Mouse (Mus musculus) testis, postnatal 10 days (tissue): ENCODE data around the gene Chmp3.

Source experiments
- DNase-seq: peaks from one replicate; pipeline ENCODE4 v3.0.0; 2021; ENCODE audit warnings: low spot score

Chmp3 gene

DNA sequence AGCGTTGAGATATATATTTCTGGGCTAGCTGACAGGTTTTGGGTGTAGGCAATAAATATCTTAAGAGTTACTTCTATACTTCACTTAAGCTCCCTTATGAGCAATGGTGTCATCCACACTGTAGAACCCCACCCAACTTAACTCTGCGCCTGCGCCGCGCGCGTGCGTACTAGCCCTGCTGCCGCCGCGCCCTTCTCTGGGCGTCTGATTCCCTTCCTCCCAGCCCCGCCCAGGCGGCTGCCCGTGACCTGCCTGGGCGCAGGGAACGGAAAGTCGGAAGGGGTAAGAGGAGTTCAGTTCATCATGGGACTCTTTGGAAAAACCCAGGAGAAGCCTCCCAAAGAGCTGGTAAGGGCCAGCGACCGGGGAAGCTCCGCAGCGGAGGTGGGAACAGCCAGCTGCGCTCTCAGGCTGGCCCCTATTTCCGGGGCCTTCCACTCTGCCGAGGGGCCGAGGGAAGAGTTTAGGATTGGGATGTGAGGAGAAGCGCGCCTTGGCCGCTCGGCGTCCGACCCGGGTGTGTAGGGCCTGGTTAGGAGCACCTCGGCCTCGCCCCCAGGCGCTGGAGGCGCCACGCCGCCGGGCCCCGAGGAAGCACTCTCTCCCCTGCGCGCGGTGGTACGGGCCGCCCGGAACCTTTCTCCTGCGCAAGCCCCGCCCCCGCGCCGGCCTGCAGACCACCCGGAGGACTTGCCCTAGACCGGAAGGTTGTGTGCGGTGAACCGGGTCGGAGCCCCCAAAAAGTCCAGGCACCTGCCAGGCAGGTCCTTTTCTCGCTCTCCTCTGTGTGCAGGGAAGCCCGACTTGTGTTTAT lies at the start of gene Chmp3:
Gene Chmp3 (plus strand): TSS at position 112 of the 814 bp plus-strand sequence.
- peak; percentile 98 for DNase-seq

DNA sequence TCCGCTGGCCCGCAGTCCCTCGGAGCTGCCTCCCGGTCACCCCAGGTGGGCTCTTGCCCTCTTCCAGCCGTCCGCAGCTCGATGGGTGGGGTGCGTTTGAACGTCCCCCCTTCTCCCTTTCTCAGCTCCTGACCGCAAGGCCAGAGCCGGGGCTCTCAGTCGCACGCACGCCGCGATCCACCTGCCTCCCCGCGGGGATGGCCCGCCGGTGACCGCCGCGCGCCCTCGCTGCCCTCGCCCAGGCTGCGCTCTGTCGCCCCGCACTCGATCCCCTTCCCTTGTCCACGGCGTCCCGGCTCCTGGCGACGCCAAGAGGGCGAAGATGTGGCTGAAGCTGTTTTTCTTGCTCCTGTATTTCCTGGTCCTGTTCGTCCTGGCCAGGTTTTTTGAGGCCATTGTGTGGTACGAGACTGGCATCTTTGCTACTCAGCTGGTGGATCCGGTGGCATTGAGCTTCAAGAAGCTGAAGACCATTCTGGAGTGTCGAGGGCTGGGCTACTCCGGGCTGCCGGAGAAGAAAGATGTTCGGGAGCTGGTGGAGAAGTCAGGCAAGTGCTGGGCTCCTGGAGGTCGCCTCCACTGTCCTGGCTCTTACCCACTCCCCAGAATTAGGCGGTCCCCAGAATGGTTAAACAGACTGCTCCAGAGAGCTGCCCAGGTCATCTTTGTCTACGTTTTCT lies 49.1 kb upstream of the Chmp3 start:
- DNase-seq, result peak; percentile 69

DNA sequence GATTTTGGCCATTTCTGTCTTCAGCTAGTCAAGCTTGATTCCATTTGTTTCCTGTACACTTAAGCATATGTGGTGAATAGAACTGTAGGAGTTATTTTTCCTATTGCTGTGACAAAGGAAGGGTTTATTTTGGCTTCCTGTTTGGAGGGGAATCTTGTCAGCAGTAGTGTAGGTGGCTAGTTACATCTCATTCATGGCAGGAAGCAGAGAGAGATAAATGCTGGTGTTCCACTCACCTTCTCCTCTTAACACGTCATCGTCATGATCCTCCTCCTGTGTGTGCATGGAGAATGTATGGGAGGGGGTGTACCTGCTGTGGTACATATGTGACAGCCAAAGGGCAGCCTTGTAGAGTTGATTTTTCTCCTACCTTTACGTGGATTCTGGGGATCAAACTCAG lies 43.0 kb upstream of the Chmp3 start:
- no peak for DNase-seq

DNA sequence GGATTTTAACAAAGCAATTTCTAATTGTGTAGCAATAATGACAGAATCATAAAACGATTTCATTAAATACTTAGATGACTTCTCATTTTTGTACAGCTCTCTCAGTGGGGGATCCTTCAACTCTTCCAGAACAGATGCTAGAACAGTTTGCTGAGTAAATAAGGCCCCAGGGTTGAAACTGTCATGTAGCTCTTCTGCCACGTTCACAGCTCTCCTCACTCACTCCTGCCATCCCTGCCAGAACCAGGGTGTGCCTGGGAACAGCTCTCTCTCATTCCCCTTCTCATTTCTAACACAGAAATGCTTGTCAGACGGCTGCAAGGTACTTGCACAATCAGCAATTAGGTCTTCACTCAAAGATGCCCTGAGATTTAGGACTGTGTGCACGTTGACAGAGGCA lies 40.6 kb upstream of the Chmp3 start:
- DNase-seq, result no peak

DNA sequence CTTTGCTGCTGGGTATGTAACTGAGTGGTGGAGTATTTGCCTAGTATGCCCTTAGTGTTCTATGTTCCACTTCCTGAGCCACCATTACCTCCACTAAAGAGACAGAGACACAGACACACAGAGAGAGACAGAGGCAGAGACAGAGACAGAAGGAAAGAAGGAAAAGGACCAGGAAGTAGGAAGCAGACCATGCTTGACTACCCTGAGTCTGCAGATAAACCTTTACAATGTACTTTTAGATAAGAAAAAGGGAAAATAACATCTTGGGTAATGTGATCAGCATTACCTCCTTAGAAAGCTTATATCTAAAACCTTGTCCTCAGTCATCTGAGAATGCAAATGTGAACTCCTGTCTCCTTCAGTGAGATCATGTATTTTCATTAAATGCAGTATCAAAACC lies 39.9 kb upstream of the Chmp3 start:
- DNase-seq, result no peak

DNA sequence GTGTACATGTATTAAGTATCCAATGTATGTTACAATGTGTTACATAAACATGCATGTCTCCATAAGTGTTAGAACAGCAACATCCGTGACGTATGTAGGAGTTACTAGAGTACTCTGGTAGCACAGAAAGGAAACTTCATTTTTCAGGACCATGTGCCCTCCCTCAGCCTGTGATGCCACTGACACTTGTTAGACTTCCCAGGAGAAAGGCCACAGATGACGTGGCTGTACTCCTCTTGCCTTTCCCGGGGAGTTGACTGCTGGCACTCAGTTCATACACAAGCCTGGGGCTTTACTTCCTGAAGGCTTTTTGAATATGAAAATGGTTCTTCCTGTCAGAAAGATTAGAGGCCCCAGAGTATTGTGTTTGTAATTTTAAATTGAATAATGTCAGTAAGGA lies 39.5 kb upstream of the Chmp3 start:
- DNase-seq, result no peak

DNA sequence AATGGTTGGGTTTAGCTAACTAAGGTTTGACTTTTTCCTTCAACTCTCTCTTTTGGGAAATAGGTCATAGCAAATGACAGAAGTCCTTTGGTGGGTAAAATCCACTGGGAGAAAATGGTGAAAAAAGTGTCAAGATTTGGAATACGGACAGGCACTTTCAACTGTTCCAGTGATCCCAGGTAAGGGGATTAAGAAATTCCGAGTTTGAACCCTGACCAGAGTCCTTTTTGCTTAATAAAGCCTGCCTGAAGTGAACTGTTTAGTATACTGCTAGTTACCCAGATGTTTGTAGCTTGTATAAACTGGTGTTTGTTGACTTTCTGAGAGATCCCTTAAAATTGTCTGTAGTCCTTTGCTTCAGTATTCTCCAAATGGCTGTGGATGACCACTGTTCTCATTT lies 37.9 kb upstream of the Chmp3 start:
- DNase-seq, result no peak

DNA sequence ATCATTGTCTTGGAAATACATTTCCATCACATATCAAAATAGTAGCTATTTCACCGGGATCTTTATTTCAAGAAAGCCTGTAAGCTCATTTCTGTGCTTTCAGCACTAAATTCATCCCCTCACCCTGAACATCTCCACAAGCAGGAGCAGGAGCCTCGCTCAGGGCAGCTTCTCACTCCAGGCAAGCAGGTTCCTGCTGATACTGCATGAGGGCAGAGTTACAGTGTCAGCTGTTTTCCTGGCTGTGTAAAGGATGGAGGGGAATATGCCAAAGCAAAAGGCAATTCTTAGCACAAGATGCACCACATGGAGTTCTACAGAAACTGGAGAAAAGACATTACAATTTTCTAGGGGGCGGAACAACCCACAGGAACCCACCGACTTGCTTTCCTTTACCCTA lies 24.1 kb upstream of the Chmp3 start:
- DNase-seq, result no peak

DNA sequence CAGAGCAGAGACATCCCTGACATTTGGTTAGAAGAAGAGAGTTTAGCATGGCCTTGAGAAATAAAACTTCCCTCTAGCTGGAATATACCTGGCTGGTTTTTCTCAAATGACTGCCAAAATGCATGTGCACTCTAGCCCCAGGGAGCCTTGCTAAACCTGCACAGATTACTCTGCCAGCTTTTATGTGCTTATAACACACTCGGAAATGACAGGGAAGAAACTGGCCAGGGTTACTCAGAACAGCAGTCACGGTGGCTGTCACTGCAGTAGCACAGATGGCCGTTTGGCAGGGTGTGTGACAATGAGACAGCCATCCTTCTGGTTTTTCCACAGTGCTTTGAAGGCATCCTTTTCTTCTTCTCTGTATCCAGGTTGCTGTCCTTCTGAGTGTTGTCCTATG lies 18.0 kb upstream of the Chmp3 start:
- DNase-seq, result no peak

DNA sequence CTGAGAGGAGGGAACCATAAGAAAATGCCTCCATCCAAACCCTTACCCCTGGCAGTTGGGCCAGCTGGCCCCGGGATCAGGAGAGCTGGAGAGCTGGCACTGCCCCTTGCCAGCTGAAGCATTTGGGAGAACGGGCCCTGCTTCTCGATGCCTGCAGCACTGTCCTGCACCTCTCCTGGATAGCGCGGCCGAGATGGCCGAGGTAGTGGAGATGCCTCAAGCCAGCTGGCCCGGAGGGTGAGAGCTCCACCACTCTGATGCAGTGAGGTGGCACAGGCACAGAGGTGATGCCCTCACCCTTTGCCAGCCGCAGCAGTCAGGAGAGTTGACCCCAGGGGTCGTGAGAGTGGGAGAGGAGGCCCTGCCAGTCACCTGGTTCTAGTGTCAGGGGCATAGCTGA lies 16.5 kb upstream of the Chmp3 start:
- no peak for DNase-seq

DNA sequence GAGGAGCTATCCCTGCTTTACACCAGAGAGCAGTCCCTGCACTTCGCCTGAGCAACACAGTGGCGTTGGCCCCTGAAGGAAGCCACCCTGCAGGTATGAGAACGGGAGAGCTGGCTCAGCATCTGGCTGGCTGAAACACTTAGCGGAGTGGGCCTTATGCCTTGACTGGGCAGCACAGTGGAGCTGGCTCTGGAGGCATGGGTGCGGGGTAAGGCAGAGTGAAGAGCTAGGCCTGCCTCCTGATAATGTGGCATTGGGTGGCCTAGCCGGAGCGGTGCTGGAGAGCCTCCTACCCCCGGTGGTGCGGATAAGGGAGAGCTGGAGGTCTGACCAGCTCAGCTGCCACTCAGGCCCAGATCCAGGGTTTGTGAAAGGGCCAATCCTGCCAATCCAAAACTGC lies 15.8 kb upstream of the Chmp3 start:
- DNase-seq, result no peak

DNA sequence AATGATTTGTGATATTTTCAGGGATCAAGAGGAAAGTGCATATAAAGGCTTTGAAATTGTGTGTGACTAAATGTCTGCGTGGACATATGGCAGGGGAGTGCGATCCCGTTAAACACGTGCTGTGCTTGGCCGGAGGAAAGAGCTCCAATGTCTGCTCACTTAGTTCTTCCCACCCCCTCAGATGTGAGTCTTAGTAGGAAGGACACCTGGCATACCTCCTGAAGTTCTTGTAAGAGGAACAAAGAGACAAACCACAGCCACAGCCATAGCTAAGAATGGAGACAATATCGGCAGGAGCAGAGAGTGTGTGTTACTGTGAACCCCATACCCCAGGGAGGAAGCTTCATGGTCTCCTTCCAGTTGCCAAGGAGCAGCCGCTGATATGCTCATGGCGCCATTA lies 13.4 kb upstream of the Chmp3 start:
- no peak for DNase-seq

DNA sequence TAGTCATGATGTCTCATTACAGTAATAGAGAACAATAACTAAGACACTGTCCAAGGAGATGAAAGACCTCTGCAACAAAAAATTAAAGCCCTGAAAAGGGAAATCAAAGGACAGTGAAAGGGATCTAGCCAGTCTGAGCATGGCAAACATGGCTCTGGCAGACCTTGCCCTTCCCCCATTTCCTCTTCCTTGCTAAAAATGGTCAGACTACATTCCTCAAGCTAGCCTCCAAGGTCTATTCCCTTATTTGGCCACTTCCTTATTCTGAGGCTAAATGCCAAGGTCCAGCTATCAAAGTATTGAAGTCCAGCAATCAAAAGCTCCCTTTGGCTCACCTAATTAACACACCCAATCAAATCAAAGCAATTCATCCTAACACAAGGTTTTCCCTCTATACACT lies 6.3 kb upstream of the Chmp3 start:
- DNase-seq, result no peak

DNA sequence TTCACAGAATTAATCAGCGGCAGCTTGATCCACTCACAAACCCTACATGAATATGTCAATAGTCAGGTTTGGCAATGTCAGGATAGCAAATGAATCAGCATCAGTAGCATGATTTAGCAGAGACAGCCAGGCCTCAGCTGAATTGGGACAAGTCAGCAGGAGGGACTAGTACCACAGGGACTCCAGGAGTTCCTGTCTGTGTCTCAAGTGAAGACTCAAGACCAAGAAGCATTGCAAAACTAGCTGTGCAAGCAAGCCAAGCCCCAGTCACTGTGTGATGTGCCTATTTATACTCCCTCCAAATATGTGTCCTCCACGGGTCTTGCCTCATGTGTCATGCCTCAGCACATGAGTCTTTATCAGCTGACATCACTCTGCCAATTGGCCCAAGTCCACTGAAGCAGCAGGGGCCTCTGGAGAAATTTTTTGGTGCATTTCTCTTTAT lies 11.9 kb downstream of the Chmp3 start:
- no peak for DNase-seq

DNA sequence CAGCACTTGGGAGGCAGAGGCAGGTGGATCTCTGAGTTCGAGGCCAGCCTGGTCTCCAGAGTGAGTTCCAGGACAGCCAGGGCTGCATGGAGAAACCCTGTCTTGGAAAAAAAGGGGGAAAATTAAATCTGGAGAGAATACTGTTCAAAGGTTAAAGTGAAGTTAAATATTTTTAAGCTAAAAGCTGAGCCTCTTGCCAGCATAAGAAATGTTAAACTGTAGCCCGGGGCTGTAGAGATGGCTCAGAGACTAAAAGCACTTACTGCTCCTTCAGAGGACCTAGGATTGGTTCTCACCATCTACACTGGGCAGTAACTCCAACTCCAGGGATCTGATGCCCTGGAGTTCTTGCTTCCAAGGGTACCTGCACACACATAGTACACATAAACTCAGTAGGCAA lies 13.2 kb downstream of the Chmp3 start:
- DNase-seq, result no peak

DNA sequence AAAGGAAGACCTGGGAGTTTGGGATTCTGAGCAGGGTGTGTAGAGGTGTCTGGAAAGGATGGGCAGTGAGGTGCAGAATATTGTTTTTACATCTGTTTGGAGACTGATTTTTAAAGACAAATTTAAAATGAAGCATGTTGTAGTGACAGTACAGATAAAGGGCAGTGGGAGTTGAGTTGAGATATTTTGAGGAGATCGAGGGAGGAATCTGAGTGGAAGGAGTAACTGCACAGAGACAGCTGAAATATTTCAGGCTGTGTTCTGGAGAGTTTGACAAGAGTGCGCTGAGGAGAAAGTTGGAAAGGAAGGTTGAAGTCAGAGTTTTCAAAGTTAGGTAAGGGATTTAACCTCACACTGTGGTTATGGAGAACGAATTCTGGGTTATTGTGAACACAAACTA lies 25.0 kb downstream of the Chmp3 start:
- no peak for DNase-seq

DNA sequence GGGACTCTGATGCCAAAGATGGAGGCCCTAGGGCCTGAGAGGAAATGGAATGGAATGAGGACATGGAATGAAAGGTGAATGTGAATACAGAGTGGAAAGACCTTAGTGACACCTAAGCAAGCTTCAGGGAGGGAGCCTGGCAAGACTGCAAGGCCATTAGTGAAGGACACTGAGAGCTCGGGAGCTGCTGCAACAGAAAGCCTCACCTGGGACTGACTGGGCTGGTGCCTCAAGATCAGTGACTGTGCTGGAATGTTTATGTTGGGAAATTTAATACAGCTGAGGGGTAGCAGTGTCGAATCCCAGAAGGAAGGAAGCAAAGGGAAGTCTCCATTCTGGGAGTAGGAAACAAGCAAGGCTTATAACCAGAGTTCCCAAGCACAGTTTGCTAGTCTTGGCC lies 25.4 kb downstream of the Chmp3 start:
- DNase-seq, result no peak

DNA sequence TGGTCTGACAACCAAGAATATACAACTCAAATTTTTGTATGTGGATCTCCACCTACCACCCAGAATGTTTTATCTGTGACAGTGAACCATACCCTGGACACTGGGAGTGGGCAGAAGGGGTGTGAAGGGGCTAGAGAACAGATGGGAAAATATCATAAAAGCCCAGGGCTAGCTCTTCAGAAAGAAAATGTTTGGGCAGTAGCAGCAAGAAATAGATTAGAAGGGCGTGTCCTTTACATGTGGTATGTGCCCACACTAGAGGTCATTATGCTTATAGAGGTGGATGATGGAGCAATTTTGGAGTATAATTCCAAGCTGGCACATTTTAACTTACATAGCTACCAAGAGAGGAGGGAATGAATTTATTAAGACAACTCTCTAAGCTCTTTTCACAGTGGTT lies 31.8 kb downstream of the Chmp3 start:
- no peak for DNase-seq

DNA sequence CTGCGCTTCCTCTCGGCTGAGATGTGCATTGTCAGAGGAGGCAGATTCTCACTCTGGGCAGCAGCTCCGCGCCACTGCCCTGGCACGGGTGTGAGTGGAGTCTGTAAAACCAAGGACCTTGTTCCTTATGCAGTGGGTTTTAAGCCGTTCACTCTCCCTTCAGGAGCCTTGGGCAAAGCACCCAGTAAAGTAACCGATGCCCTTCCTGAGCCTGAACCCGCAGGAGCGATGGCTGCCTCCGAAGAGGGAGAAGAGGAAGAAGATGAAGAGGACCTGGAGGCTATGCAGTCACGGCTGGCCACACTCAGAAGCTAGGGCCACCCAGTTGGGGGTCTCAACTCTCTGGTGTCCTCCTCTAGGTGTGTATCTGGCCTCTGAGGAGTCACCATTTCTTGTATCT lies 35.9 kb downstream of the Chmp3 start:
- DNase-seq, result no peak

DNA sequence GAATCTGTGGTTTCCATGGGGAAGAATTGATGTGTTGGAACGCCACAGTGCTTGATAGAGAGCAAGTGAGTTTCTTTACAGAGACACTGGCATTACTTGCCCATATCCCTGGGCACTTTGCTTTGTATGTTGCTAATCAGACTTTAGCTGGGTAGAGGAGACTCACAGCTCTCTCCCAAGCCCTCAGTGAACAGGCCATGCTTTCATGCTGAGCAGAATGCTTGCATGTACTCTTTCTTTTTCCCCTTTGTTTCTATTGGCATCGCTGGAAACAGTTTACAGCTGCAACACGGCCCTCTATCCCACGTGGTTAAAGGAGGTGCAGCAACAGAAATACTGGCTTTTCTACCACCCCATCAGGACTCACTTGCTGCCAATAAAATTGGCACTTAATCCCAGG lies 39.6 kb downstream of the Chmp3 start:
- no peak for DNase-seq

DNA sequence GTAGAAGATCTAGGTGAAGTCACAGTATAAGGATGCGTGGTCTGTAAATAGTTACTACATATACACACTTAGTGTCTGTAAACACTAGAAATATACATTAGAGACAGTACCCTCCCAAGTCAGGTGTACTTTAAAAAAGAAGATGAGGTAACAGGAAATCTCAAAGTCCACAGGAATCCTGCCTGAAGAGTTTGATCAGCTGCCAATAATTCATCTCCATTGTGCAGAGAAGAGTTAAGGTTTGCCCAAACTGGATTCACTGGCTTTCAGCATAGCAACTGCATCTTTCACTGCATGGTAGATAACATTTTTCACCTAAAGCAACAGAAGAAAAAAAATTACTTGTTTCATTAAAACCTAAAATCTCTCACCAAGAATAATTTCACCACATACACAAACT lies 45.8 kb downstream of the Chmp3 start:
- no peak for DNase-seq

DNA sequence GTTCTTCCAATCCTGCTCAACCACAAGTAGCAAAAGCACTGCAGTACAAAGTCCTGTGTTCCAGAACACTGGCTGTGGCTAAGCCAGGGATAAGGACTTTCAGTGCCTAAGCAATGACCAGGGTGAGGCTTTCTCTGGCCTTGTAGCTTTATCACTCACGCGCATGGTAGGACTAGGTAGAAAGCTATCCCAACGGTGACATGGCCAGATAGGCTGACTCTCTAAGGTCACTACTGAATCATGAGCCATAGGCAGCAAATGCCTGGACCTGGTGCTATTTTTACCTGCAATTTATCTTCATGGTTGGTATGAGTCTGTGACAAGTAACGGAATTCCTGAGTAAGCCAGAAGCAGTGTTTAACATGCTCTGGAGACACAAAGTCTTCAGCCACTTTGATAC lies 46.6 kb downstream of the Chmp3 start:
- no peak for DNase-seq

DNA sequence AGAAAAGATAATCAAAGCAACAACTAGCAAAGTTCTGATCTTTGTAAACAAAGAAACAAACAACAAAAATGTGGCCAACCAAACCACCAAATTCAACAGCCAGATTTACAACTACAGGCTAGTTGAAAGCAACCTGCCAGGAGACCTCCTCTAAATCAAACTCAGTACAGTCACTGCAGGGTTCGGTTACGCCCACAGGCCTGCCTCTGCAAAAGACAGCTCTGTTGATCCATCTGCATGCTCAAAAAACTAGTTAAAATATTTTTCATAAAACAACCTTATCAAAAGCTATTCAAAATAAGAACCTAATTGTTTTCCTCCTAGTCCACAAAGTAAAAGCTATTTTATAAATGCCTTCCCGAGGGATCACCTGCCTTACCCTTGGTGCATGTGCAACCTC lies 64.2 kb downstream of the Chmp3 start:
- DNase-seq, result no peak

DNA sequence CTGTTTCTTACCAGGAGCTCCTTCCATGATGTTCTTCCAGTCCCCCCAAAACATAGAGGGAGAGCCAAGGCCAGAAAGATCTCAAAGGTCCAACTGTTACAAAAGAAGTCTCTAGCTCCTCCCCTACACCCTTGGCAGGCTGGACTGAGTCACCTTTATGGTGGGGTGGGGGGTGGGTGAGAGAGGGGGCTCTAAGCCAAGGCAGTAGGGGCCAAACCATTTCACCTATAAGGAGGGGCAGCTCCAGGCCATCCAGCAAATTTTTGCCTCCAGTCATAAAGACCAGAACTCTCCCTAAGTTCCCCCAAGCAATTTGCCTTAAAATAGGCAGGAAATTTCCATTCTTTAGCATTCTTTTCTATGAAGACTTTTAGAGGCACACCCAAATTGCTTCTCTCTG lies 65.4 kb downstream of the Chmp3 start:
- DNase-seq, result no peak
